Mouse (Mus musculus) bone marrow, adult 2 months (tissue): ENCODE measurements around the gene Spata31d1b. TPM values are rescaled to one million over a fixed set of nuclear protein-coding genes. Genes with fewer than 3 reads are reported as not detected.
"Not testable (repeated sequence)": the region's sequence is repeated elsewhere in the genome, so short reads cannot be mapped to it uniquely, and the experiment has no call there.

Experiments
- H3K27ac ChIP-seq: fragments of 200-500 bp; 2 replicates; pipeline ENCODE4 v1.5.1; 2012; ENCODE audit warnings: low read depth, mild to moderate bottlenecking, control low read depth, inconsistent platforms, low read length; ENCODE audit not compliant: control insufficient read depth, poor library complexity, insufficient read depth
- H3K4me1 ChIP-seq: fragments of 200-500 bp; 2 replicates; pipeline ENCODE4 v1.6.1; 2011; ENCODE audit warnings: low read length; ENCODE audit not compliant: control insufficient read depth, insufficient read depth
- H3K4me3 ChIP-seq: fragments of 200-500 bp; replicated peaks from 2 replicates; pipeline ENCODE3; 2011; ENCODE audit warnings: mild to moderate bottlenecking, low read depth, low read length, control low read depth; ENCODE audit not compliant: control insufficient read depth
- CTCF ChIP-seq: fragments of 200-500 bp; IDR thresholded peaks from 2 replicates; pipeline ENCODE4 v1.5.1; 2011; ENCODE audit warnings: low read length, control low read depth; ENCODE audit not compliant: control insufficient read depth, insufficient read depth
- POLR2A ChIP-seq: fragments of 200-500 bp; IDR thresholded peaks from 2 replicates; pipeline ENCODE4 v1.6.1; 2011; ENCODE audit warnings: low read depth, mild to moderate bottlenecking, control low read depth, low read length, borderline replicate concordance; ENCODE audit not compliant: control insufficient read depth
- WGBS: fragments of 180-500 bp; shearing (Covaris S2); methylation state at CpG from one replicate; pipeline ENCODE4 v1.1.7; 2018; 5-methylcytosine and 5-hydroxymethylcytosine counted together
- polyA plus RNA-seq: library from polyadenylated mRNA; stranded (reverse); fragments of >200 nt; gene quantifications from 2 replicates; pipeline ENCODE4 v1.2.4, GENCODE M21; 2011; ENCODE audit warnings: low replicate concordance; ENCODE audit not compliant: missing spikeins, insufficient read depth, insufficient read length

Spata31d1b gene
- polyA plus RNA-seq, 1 experiment: not detected

DNA sequence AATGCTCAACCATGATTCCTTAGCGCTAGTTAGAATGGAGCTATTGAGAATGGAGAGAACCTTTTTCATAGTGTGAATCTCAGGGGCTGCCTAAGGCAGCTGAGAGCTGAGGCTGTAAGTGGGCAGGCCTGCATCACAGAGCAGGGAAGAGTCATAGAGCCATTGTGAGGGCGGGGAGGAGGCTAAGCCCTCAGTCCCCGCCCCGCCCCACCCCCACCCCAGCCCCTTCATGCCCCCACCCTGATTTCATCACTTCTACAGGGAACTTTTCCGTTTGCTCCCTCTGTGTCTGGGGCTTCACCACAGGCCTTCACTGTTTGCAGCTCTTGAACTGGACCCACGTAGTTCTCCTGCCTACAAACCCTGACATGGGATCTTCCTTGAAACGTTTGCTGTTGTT is 19.6 kb downstream of the Spata31d1b start, which contains the start of gene Spata31d1d:
TSS of gene Spata31d1d (minus strand) at position 101 of the 400 bp plus-strand sequence.
- H3K27ac ChIP-seq: no peak within 1 kb of the TSS
- H3K4me1 ChIP-seq: peaks cover 1% of the 10 kb centered on the region; the same call in 1 of the 2 replicates
- no peak within 1 kb of the TSS for H3K4me3 ChIP-seq
- WGBS: 43% methylated on average over 7 of the region's 7 CpGs
- no peak for TF ChIP-seq CTCF
- TF ChIP-seq POLR2A: no peak

DNA sequence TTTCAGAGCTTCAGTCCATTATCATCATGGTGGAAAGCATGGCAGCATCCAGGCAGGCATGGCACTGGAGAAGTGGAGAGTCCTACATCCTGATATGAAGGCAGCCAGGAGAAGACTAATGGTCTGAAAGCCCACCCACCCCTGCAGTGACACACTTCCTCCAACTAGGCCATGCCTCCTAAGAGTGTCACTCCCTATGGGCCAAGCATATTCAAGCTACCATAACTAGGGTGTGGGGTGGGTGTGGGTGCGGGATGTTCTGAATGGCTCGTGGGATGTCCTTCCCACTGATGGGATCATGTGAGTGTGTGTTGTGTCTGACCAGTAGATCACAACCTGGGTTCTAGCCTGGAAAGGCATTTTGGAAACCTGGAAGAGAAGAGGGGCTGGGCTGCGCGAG is 21.9 kb downstream of the Spata31d1b start:
- Histone ChIP-seq H3K4me1 (peaks cover 1% of the 10 kb centered on the region; the same call in 1 of the 2 replicates), H3K4me3 (no peak overlapping the region), H3K27ac (no peak overlapping the region)
- 70% methylated on average over 4 of the region's 4 CpGs for WGBS
- no peak for TF ChIP-seq CTCF
- no peak for TF ChIP-seq POLR2A

DNA sequence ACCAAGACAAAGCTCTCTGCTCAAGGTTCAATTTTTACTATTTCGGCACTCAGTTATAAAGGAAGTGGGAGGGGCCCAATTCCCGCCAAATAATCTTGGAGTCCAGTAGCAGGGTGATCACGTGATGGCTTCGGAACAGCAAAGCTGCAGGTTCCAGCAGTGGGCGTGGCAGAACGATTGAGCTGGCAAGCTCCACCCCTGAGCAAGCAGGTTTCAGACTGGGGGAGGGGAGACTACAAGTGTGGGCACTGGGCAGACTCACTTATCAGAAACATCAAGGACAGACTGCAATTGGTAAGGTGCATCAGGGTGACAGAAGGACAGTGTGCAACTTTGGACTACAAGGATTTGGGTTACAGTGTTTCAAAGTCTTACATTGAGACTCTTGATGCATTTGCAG is 22.3 kb downstream of the Spata31d1b start:
- 20% methylated on average over 6 of the region's 6 CpGs for WGBS
- not testable (repeated sequence) for H3K4me1 ChIP-seq, H3K27ac ChIP-seq, H3K4me3 ChIP-seq

DNA sequence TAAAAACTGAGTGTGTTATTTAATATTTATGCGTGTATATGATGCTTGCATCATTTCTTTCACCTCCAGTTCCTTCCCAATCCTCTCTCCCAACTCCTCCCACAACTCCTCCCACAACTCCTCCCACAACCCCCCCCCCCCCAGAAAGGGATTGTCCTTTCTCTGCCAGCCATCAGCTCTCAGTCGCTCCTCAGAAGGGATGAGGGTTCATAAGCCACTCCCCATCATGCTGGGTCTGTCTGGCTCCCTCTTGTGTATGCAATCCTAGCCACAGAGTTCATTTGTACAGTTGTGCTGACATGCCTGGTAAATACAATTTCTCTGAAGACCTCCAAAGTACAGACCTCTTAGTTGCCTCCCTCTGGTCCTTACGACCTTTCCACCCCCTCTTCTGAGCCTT is 23.1 kb downstream of the Spata31d1b start:
- 20% methylated on average over 3 of the region's 3 CpGs for WGBS
- no peak overlapping the region for H3K4me3 ChIP-seq
- peaks cover 1% of the 10 kb centered on the region; the same call in 1 of the 2 replicates for H3K4me1 ChIP-seq
- H3K27ac ChIP-seq: no peak overlapping the region
- TF ChIP-seq CTCF: no peak
- no peak for TF ChIP-seq POLR2A

DNA sequence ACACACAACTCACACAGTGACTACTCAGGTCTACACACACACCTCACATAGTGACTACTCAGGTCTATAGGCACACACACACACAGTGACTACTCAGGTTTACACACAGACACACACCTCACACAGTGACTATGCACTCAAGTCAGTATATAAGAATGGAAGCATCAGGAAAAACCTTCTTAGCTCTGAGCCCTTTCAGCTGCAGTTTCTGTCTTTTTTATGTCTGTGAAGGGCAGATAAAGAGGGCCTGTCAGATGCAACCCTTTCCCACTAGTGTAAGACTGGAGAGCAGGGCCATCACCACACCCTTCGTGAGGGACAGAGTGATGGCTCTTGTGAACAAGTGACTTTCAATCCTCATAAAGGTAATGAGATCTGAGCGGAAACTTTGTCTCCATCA is 26.4 kb downstream of the Spata31d1b start:
- Histone ChIP-seq H3K4me3 (no peak overlapping the region), H3K4me1 (peaks cover 1% of the 10 kb centered on the region; the same call in 1 of the 2 replicates), H3K27ac (peak overlapping the region; percentile 83)
- WGBS: 69% methylated on average over 2 of the region's 2 CpGs
- no peak for TF ChIP-seq POLR2A

DNA sequence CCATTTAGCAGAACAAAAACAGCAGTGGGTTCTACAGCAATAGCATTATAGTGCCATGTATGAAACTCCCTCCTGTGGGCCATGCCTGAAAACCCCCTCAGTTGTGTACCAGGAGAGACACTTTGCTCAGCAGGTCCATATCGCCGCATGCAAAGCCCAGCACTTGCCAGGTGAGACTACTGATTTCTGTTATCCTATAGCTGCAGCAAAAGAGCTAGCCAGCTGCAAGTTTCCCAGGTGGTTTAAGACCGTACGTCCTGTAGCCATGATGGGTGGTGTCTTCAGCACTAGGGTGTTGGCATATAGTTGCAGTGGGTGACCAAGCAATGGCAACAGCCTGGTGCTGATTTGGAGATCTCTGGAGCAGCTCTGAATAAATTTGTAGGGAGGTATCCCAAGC is 27.3 kb downstream of the Spata31d1b start:
- TF ChIP-seq CTCF: no peak
- TF ChIP-seq POLR2A: no peak

DNA sequence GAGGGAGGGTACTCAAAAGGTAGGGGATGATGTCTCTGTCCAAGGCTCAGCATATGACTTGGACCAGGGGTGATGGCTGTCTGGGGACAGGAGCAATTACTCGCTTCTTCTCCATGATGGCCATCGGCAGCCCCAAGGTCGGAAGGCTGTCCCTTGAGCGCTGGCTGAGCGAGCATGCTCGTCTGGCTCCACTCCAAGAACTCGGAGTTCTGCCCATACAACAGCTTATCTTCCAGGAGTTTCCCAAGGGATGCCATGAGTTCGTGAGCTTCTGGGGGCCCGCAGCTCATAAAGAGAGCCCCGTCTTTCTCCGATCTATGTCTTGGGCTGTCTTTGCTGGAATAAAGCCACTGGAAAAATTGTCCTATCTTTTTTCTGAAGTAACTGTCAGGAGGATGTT is 29.0 kb downstream of the Spata31d1b start:
- TF ChIP-seq CTCF: no peak
- TF ChIP-seq POLR2A: no peak

More for the DNA sequence above, 27.3 kb downstream of the Spata31d1b start:
- Histone ChIP-seq H3K27ac (peak overlapping the region; percentile 85), H3K4me1 (no peaks in the 10 kb centered on the region; the same call in 1 of the 2 replicates), H3K4me3 (no peak overlapping the region)
- WGBS: 74% methylated on average over 4 of the region's 4 CpGs

DNA sequence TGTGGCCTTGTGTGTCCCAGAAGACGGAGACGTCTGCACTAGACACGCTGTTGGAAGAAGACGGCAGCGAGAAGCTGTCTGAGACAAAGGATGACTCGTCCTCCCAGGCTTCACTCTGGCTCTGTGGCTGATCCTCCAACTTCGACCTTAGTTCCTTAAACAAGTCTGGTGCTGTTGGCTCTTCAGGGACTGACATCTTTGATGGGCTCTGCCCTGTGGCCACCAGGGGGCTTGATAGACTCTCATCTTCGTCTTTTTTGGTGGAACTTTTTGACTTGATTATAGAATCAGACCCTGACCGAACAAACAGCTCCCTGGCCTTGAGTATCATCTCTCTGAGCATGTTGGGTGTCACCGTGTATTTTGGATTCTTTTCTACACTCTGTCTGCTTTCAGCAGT is 29.6 kb downstream of the Spata31d1b start:
- TF ChIP-seq POLR2A: no peak
- peak; percentile 50; the same call in 1 of the 2 replicates for TF ChIP-seq CTCF
- Histone ChIP-seq H3K4me3 (no peak overlapping the region), H3K27ac (no peak overlapping the region), H3K4me1 (no peaks in the 10 kb centered on the region; the same call in 1 of the 2 replicates)
- WGBS: 43% methylated on average over 10 of the region's 10 CpGs

More for the DNA sequence above, 29.0 kb downstream of the Spata31d1b start:
- Histone ChIP-seq H3K4me3 (no peak overlapping the region), H3K4me1 (no peaks in the 10 kb centered on the region; the same call in 1 of the 2 replicates), H3K27ac (no peak overlapping the region)
- 93% methylated on average over 11 of the region's 11 CpGs for WGBS

DNA sequence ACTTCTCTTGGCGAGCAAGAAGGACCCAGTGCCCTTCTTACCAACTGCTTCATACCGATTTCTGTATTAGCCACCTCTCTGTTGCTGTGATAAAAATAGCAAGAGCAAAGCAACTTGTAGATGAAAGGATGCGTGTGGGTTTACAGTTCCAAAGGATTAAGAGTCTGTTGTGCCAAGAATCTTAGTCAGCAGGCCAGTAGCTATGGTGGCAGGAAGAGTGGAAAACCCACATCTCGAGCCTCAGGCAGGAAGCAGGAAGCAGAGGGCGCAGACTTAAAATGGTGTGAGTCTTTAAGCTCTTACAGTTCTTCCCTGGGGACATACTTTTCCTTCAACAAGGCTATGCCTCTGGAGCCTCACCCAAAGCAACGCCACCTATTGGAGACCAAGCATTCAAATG is 33.4 kb downstream of the Spata31d1b start:
- no peak overlapping the region for H3K27ac ChIP-seq
- H3K4me1 ChIP-seq: no peaks in the 10 kb centered on the region
- no peak for TF ChIP-seq POLR2A
- TF ChIP-seq CTCF: no peak
- no peak overlapping the region for H3K4me3 ChIP-seq
- 44% methylated on average over 6 of the region's 6 CpGs for WGBS
